Mouse (Mus musculus) bone marrow macrophage, adult 2 months (primary cell): Measurements from ENCODE around the gene Bcl2.

ENCODE experiments used
- CTCF ChIP-seq: IDR thresholded peaks from 2 replicates; pipeline ENCODE4 v1.5.1; 2012; ENCODE audit warnings: low read depth, mild to moderate bottlenecking, low read length, moderate library complexity
- POLR2A ChIP-seq: IDR thresholded peaks from 2 replicates; pipeline ENCODE4 v1.6.1; 2012; ENCODE audit warnings: mild to moderate bottlenecking, low read depth, low read length, borderline replicate concordance

GRCm38 (mm10) chr1:106526112-106526511 lies 188.0 kb downstream of the Bcl2 start:
- no peak for TF ChIP-seq CTCF
- no peak for TF ChIP-seq POLR2A
